In the genomic region with DNA sequence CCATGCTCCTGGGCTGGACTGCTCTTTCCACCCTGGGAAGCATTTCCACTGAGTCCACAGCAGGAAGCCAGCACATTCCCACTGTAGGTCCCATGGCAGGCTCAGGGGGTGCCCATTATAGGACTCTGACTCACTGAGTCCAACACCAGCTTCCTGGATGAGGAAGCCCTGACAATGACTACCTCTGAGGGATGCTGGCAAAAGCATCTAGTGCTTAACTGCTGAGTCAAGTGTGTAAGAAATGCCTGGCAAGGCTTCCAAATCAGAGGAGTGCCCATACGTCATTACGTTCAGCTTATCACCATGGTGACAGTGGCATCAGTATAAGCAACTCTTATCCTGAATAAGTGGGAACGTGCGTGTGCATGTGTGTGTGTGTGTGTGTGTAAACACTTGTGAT, we compare ENCODE assay signal across 24 mouse cellular contexts. TPM values are rescaled to one million over a fixed set of nuclear protein-coding genes. Genes with fewer than 3 reads are reported as not detected.
DNase-seq lines count a peak whose midpoint lies in the region; ATAC-seq and TF ChIP-seq lines count a peak whose summit lies in the region.
"Had no signal": no experiment of that assay in that cellular context is flagged by ENCODE, and none has a peak within 500 bp of the region (broad histone marks: within the 10 kb centered on the region; RNA-seq: fewer than 3 reads in every experiment).

No protein-coding gene starts in this region.

- no peak overlapping the region for H3K27ac ChIP-seq in forebrain, embryonic 14.5 days (ENCODE audit: low read depth, low read length)
- no peak overlapping the region for H3K27ac ChIP-seq in forebrain, embryonic 10.5 days
- H3K27ac ChIP-seq: gastrocnemius, adult 2 months; hindbrain, embryonic 14.5 days; layer of hippocampus, adult 2 months; limb, embryonic 12.5 days; stomach, postnatal 0 days had no signal

- ATAC-seq in forebrain, embryonic 14.5 days = 0 out of 2 replicates have a peak, but pooled peaks have one; percentile 48
- ATAC-seq: inflammation-experienced regulatory T-cells, adult 6 months; liver, postnatal 0 days had no signal

- H3K4me1 ChIP-seq in forebrain, embryonic 14.5 days (ENCODE audit: control insufficient read depth, insufficient read depth, low read length) = no peaks in the 10 kb centered on the region
- no peaks in the 10 kb centered on the region for H3K4me1 ChIP-seq in forebrain, embryonic 10.5 days
- H3K4me1 ChIP-seq: limb, embryonic 12.5 days had no signal

- TF ChIP-seq POLR2A in brain, embryonic 14.5 days (IDR thresholded peaks at IDR 0.05; ENCODE audit: borderline replicate concordance, extremely low read depth, insufficient read depth, insufficient read length, poor library complexity, severe bottlenecking) = no peak

- no peaks in the 10 kb centered on the region for H3K36me3 ChIP-seq in forebrain, embryonic 14.5 days (ENCODE audit: control insufficient read depth, insufficient read depth, low read length)
- no peaks in the 10 kb centered on the region for H3K36me3 ChIP-seq in forebrain, embryonic 10.5 days (replicated peaks)
- H3K36me3 ChIP-seq: limb, embryonic 12.5 days had no signal

- TF ChIP-seq CTCF in brain, embryonic 14.5 days (IDR thresholded peaks at IDR 0.05; ENCODE audit: borderline replicate concordance, extremely low read depth, insufficient read depth, insufficient read length) = no peak

- DNase-seq in forebrain, embryonic 14.5 days (ENCODE audit: low spot score) = peak; percentile 65
- DNase-seq in forebrain, embryonic 10.5 days (ENCODE audit: extremely low spot score, low spot score) = no peak
- DNase-seq in layer of hippocampus, adult 9-11 months = peak; percentile 18
- no peak for DNase-seq in layer of hippocampus, postnatal 14 days (ENCODE audit: low spot score in 2 of 2)
- peak; percentile 72 for DNase-seq in 3134 (ENCODE audit: extremely low read depth, insufficient read length, low spot score)
- DNase-seq in brain, embryonic 14.5 days (ENCODE audit: low read depth) = peak; percentile 62
- no peak for DNase-seq in kidney, adult 8-10 months
- no peak for DNase-seq in gastrocnemius, adult 18-20 months (ENCODE audit: low spot score)
- DNase-seq: adrenal gland, adult 8-10 months; cerebellum, adult 8-10 months; gastrocnemius, adult 2 months; heart, postnatal 4 days; kidney, adult 9 months; kidney, postnatal 25 days; liver, postnatal 0 days; lung, postnatal 10 days; thymus, adult 2 months had no signal

- H3K4me3 ChIP-seq in forebrain, embryonic 14.5 days (ENCODE audit: low read depth, low read length) = no peak overlapping the region
- H3K4me3 ChIP-seq in forebrain, embryonic 10.5 days = no peak overlapping the region
- H3K4me3 ChIP-seq: gastrocnemius, adult 2 months; layer of hippocampus, adult 2 months; limb, embryonic 12.5 days had no signal

- no peaks in the 10 kb centered on the region for H3K27me3 ChIP-seq in forebrain, embryonic 14.5 days (replicated peaks; ENCODE audit: control insufficient read depth, insufficient read depth, low read length)
- no peaks in the 10 kb centered on the region for H3K27me3 ChIP-seq in forebrain, embryonic 10.5 days (ENCODE audit: poor library complexity, severe bottlenecking)
- H3K27me3 ChIP-seq: limb, embryonic 12.5 days had no signal

- no peak overlapping the region for H3K4me2 ChIP-seq in forebrain, embryonic 14.5 days (ENCODE audit: low read length)
- H3K4me2 ChIP-seq: hindbrain, embryonic 14.5 days; limb, embryonic 12.5 days; liver, embryonic 11.5 days had no signal

- H3K9ac ChIP-seq in forebrain, embryonic 14.5 days (ENCODE audit: low read length) = no peak overlapping the region
- H3K9ac ChIP-seq: hindbrain, embryonic 14.5 days; limb, embryonic 12.5 days; liver, postnatal 0 days had no signal

- H3K9me3 ChIP-seq in forebrain, embryonic 14.5 days (replicated peaks; ENCODE audit: control insufficient read depth, low read length) = 0 out of 2 replicates have a peak, but pooled peaks cover 2% of the 10 kb centered on the region
- no peaks in the 10 kb centered on the region for H3K9me3 ChIP-seq in forebrain, embryonic 10.5 days
- H3K9me3 ChIP-seq: limb, embryonic 12.5 days had no signal

- WGBS in forebrain, embryonic 14.5 days = 56% methylated on average over 4 of the region's 4 CpGs
- 89% methylated on average over 4 of the region's 4 CpGs for WGBS in forebrain, embryonic 10.5 days

RNA-seq across cellular contexts. Expression of a gene that starts 30.9 kb away (rescaled TPM):
- 4.2 and 4.3 TPM in 2 replicates for polyA plus RNA-seq in forebrain, embryonic 14.5 days (2014; fragmentation: Nextera tagmentation; extraction: Ambion mirVana)
- polyA plus RNA-seq in forebrain, embryonic 10.5 days (2016; fragmentation: Nextera tagmentation; extraction: Ambion mirVana) = 2.4 and 2.5 TPM in 2 replicates
- total RNA-seq in layer of hippocampus, postnatal 14 days (2021) = 1 to 10 TPM in 1 of 2 experiments, under 1 TPM in 1; 0.81 to 1.3 TPM
- 2.3 and 2.7 TPM in 2 replicates for polyA plus RNA-seq in brain, embryonic 14.5 days (2012; rRNA removed)
- total RNA-seq in gastrocnemius, adult 18-20 months (2021) = not detected
- total RNA-seq: gastrocnemius, adult 2 months; gastrocnemius, postnatal 4 days had no signal
- polyA plus RNA-seq: inflammation-experienced regulatory T-cells, adult 6 months; thymus, adult 2 months had no signal

Comparison
In these comparisons a context has a peak if more than half of its experiments do, and no peak if none do; other contexts are left out.
1. DNase-seq: peak in forebrain, embryonic 14.5 days (single experiment), layer of hippocampus, adult 9-11 months (single experiment), 3134 (single experiment) and brain, embryonic 14.5 days (single experiment); none in forebrain, embryonic 10.5 days (single experiment), layer of hippocampus, postnatal 14 days (0 of 2), kidney, adult 8-10 months (0 of 2) and gastrocnemius, adult 18-20 months (single experiment).